Mouse (Mus musculus): ENCODE data around the gene Calm2. TPM values are rescaled to one million over a fixed set of nuclear protein-coding genes. Genes with fewer than 3 reads are reported as not detected.

The Calm2 gene
- 1,542 and 1,560 TPM in 2 replicates for total RNA-seq (2017)

GRCm38 (mm10) chr17:87446767-87447611 lies at the start of gene Calm2:
Calm2 (minus strand) TSS chr17:87446935.
- ATAC-seq (replicated peaks in 1 of 2; ENCODE audit: insufficient read depth in 1 of 2, low FRiP score in 2 of 2, low TSS enrichment in 1 of 2, low read depth in 1 of 2, poor library complexity in 2 of 2, severe bottlenecking in 2 of 2): peak; percentile 87 to 90

GRCm38 (mm10) chr17:87495504-87495903 lies 48.8 kb upstream of the Calm2 start:
- ATAC-seq (replicated peaks in 1 of 2; ENCODE audit: insufficient read depth in 1 of 2, low FRiP score in 2 of 2, low TSS enrichment in 1 of 2, low read depth in 1 of 2, poor library complexity in 2 of 2, severe bottlenecking in 2 of 2): no peak

- ATAC-seq (replicated peaks in 1 of 2; ENCODE audit: insufficient read depth in 1 of 2, low FRiP score in 2 of 2, low TSS enrichment in 1 of 2, low read depth in 1 of 2, poor library complexity in 2 of 2, severe bottlenecking in 2 of 2): no peak
Measured at GRCm38 (mm10) chr17:87494310-87494709, 47.6 kb upstream of the Calm2 start.

- ATAC-seq (replicated peaks in 1 of 2; ENCODE audit: insufficient read depth in 1 of 2, low FRiP score in 2 of 2, low TSS enrichment in 1 of 2, low read depth in 1 of 2, poor library complexity in 2 of 2, severe bottlenecking in 2 of 2): no peak
Measured at GRCm38 (mm10) chr17:87492286-87492685, 45.6 kb upstream of the Calm2 start.

- ATAC-seq (replicated peaks in 1 of 2; ENCODE audit: insufficient read depth in 1 of 2, low FRiP score in 2 of 2, low TSS enrichment in 1 of 2, low read depth in 1 of 2, poor library complexity in 2 of 2, severe bottlenecking in 2 of 2): no peak
Measured at GRCm38 (mm10) chr17:87490295-87490694, 43.6 kb upstream of the Calm2 start.

GRCm38 (mm10) chr17:87485751-87486150 lies 39.0 kb upstream of the Calm2 start:
- ATAC-seq (replicated peaks in 1 of 2; ENCODE audit: insufficient read depth in 1 of 2, low FRiP score in 2 of 2, low TSS enrichment in 1 of 2, low read depth in 1 of 2, poor library complexity in 2 of 2, severe bottlenecking in 2 of 2): no peak

- no peak for ATAC-seq (replicated peaks in 1 of 2; ENCODE audit: insufficient read depth in 1 of 2, low FRiP score in 2 of 2, low TSS enrichment in 1 of 2, low read depth in 1 of 2, poor library complexity in 2 of 2, severe bottlenecking in 2 of 2)
Measured at GRCm38 (mm10) chr17:87482867-87483266, 36.1 kb upstream of the Calm2 start.

GRCm38 (mm10) chr17:87478569-87478968 lies 31.8 kb upstream of the Calm2 start:
- ATAC-seq (replicated peaks in 1 of 2; ENCODE audit: insufficient read depth in 1 of 2, low FRiP score in 2 of 2, low TSS enrichment in 1 of 2, low read depth in 1 of 2, poor library complexity in 2 of 2, severe bottlenecking in 2 of 2): no peak

- no peak for ATAC-seq (replicated peaks in 1 of 2; ENCODE audit: insufficient read depth in 1 of 2, low FRiP score in 2 of 2, low TSS enrichment in 1 of 2, low read depth in 1 of 2, poor library complexity in 2 of 2, severe bottlenecking in 2 of 2)
Measured at GRCm38 (mm10) chr17:87477611-87478010, 30.9 kb upstream of the Calm2 start.

GRCm38 (mm10) chr17:87475356-87475755 lies 28.6 kb upstream of the Calm2 start:
- no peak for ATAC-seq (replicated peaks in 1 of 2; ENCODE audit: insufficient read depth in 1 of 2, low FRiP score in 2 of 2, low TSS enrichment in 1 of 2, low read depth in 1 of 2, poor library complexity in 2 of 2, severe bottlenecking in 2 of 2)

GRCm38 (mm10) chr17:87474501-87474795 lies 27.7 kb upstream of the Calm2 start:
- no peak for ATAC-seq (replicated peaks in 1 of 2; ENCODE audit: insufficient read depth in 1 of 2, low FRiP score in 2 of 2, low TSS enrichment in 1 of 2, low read depth in 1 of 2, poor library complexity in 2 of 2, severe bottlenecking in 2 of 2)

- peak; percentile 57 to 61 for ATAC-seq (replicated peaks in 1 of 2; ENCODE audit: insufficient read depth in 1 of 2, low FRiP score in 2 of 2, low TSS enrichment in 1 of 2, low read depth in 1 of 2, poor library complexity in 2 of 2, severe bottlenecking in 2 of 2)
Measured at GRCm38 (mm10) chr17:87473736-87474500, 27.2 kb upstream of the Calm2 start.

- 0 out of 4 replicates have a peak, but pooled peaks of 1 of the 2 experiments have one; percentile 19 for ATAC-seq (replicated peaks in 1 of 2; ENCODE audit: insufficient read depth in 1 of 2, low FRiP score in 2 of 2, low TSS enrichment in 1 of 2, low read depth in 1 of 2, poor library complexity in 2 of 2, severe bottlenecking in 2 of 2)
Measured at GRCm38 (mm10) chr17:87473441-87473735, 26.7 kb upstream of the Calm2 start.

- no peak for ATAC-seq (replicated peaks in 1 of 2; ENCODE audit: insufficient read depth in 1 of 2, low FRiP score in 2 of 2, low TSS enrichment in 1 of 2, low read depth in 1 of 2, poor library complexity in 2 of 2, severe bottlenecking in 2 of 2)
Measured at GRCm38 (mm10) chr17:87472879-87473278, 26.1 kb upstream of the Calm2 start.

GRCm38 (mm10) chr17:87471661-87472060 lies 24.9 kb upstream of the Calm2 start:
- no peak for ATAC-seq (replicated peaks in 1 of 2; ENCODE audit: insufficient read depth in 1 of 2, low FRiP score in 2 of 2, low TSS enrichment in 1 of 2, low read depth in 1 of 2, poor library complexity in 2 of 2, severe bottlenecking in 2 of 2)

- ATAC-seq (replicated peaks in 1 of 2; ENCODE audit: insufficient read depth in 1 of 2, low FRiP score in 2 of 2, low TSS enrichment in 1 of 2, low read depth in 1 of 2, poor library complexity in 2 of 2, severe bottlenecking in 2 of 2): no peak
Measured at GRCm38 (mm10) chr17:87470797-87471196, 24.1 kb upstream of the Calm2 start.

- no peak for ATAC-seq (replicated peaks in 1 of 2; ENCODE audit: insufficient read depth in 1 of 2, low FRiP score in 2 of 2, low TSS enrichment in 1 of 2, low read depth in 1 of 2, poor library complexity in 2 of 2, severe bottlenecking in 2 of 2)
Measured at GRCm38 (mm10) chr17:87470282-87470681, 23.5 kb upstream of the Calm2 start.

GRCm38 (mm10) chr17:87469428-87469827 lies 22.7 kb upstream of the Calm2 start:
- no peak for ATAC-seq (replicated peaks in 1 of 2; ENCODE audit: insufficient read depth in 1 of 2, low FRiP score in 2 of 2, low TSS enrichment in 1 of 2, low read depth in 1 of 2, poor library complexity in 2 of 2, severe bottlenecking in 2 of 2)

GRCm38 (mm10) chr17:87468616-87469015 lies 21.9 kb upstream of the Calm2 start:
- no peak for ATAC-seq (replicated peaks in 1 of 2; ENCODE audit: insufficient read depth in 1 of 2, low FRiP score in 2 of 2, low TSS enrichment in 1 of 2, low read depth in 1 of 2, poor library complexity in 2 of 2, severe bottlenecking in 2 of 2)
